Mouse (Mus musculus) liver, postnatal 0 days (tissue): ENCODE measurements around the gene Trp53tg5.

ENCODE experiments used
- CTCF ChIP-seq: sonication (generic); IDR thresholded peaks from 2 replicates; pipeline ENCODE4 v1.5.1; 2016; ENCODE audit warnings: antibody characterized with exemption, low read depth
- EP300 ChIP-seq: IDR thresholded peaks from 2 replicates; pipeline ENCODE4 v1.6.1; 2016; ENCODE audit warnings: antibody characterized with exemption, low read depth, mild to moderate bottlenecking

DNA sequence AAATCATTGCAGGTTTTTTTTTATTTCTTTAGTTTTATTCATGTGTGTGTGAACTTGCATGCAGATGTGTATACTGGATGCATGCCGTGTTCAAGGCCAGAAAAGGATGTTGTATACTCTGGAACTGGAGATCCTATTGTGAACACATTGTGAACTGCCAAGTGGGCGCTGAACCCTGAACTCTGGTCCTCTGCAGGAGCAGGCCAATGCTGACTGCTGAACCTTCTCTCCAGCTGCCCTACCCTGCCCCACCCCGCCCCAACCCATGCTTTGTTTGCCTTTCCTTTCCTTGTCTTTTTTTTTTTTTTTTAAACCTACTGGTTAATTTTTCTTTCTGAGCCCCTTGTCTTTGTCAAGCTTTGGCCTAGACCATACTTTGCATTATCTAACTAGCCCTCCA, 41.4 kb upstream of the Trp53tg5 start:
- TF ChIP-seq EP300 (no peak), CTCF (no peak)
